Mouse (Mus musculus): ENCODE data around the gene Cd109. TPM values are rescaled to one million over a fixed set of nuclear protein-coding genes. Genes with fewer than 3 reads are reported as not detected.

Cd109 gene
- polyA plus RNA-seq, 1 experiment from 2014 or later = 2.6 TPM

- Histone ChIP-seq H3K9ac (no peak overlapping the region), H3K4me1 (no peaks in the 10 kb centered on the region), H3K27ac (replicated peaks) (no peak overlapping the region), H3K4me3 (no peak overlapping the region), H3K4me2 (no peak overlapping the region), H3K9me3 (no peaks in the 10 kb centered on the region), H3K27me3 (replicated peaks) (no peaks in the 10 kb centered on the region; the same call in 1 of the 2 replicates), H3K36me3 (no peaks in the 10 kb centered on the region)
- ATAC-seq (ENCODE audit: extremely low read depth, insufficient number of reproducible peaks, low FRiP score, low TSS enrichment) = no peak
- WGBS = 86% methylated on average over 18 of the region's 18 CpGs
Measured at GRCm38 (mm10) chr9:78595769-78596555, 19.4 kb upstream of the Cd109 start.

DNA sequence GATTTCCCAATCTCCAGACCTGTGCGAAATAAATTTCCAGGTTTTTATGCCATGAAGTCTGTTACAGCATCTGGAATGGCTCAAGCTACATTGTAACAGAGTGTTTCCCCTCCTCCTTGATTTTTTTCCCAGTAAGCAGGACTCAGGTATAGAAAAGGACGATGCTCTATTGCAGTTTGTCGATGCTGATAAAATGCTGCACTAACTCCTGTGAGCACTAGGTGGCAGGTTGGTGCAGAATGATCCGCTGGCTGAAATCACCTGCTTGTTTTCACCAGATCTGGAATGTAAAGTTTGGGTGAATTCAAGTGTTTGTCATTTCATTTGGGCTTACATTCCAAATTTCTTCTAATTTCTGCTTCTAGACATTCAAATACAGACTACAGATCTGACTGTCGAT lies 18.5 kb upstream of the Cd109 start:
- Histone ChIP-seq H3K27me3 (replicated peaks) (no peaks in the 10 kb centered on the region; the same call in 1 of the 2 replicates), H3K9me3 (no peaks in the 10 kb centered on the region), H3K27ac (replicated peaks) (no peak overlapping the region), H3K4me1 (no peaks in the 10 kb centered on the region), H3K9ac (no peak overlapping the region), H3K4me2 (no peak overlapping the region), H3K36me3 (no peaks in the 10 kb centered on the region), H3K4me3 (no peak overlapping the region)
- WGBS = 6% methylated on average over 5 of the region's 5 CpGs
- ATAC-seq (ENCODE audit: extremely low read depth, insufficient number of reproducible peaks, low FRiP score, low TSS enrichment) = no peak

DNA sequence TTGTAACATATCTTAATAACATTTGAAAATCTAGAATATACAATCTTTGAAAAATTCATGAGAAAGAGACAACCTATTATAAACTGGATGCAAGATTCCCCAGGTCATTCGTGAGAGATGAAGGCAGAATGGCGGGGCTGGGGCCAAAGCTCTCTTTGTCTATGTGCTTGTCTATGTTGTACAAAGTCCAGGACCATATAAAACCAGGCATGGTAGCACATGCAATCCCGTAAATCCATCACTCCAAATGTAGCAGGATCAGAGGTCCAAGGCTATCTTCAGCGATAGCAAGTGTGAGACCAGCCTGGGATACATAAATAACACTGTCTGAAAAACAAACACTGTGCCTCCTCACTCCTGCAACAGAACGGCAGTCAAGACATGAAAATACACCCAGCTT lies 15.4 kb upstream of the Cd109 start:
- Histone ChIP-seq H3K27me3 (replicated peaks) (no peaks in the 10 kb centered on the region; the same call in 1 of the 2 replicates), H3K4me2 (no peak overlapping the region), H3K4me3 (no peak overlapping the region), H3K4me1 (no peaks in the 10 kb centered on the region), H3K9ac (no peak overlapping the region), H3K27ac (replicated peaks) (no peak overlapping the region), H3K9me3 (no peaks in the 10 kb centered on the region), H3K36me3 (no peaks in the 10 kb centered on the region)
- ATAC-seq (ENCODE audit: extremely low read depth, insufficient number of reproducible peaks, low FRiP score, low TSS enrichment) = no peak
- WGBS = 65% methylated on average over 5 of the region's 5 CpGs

DNA sequence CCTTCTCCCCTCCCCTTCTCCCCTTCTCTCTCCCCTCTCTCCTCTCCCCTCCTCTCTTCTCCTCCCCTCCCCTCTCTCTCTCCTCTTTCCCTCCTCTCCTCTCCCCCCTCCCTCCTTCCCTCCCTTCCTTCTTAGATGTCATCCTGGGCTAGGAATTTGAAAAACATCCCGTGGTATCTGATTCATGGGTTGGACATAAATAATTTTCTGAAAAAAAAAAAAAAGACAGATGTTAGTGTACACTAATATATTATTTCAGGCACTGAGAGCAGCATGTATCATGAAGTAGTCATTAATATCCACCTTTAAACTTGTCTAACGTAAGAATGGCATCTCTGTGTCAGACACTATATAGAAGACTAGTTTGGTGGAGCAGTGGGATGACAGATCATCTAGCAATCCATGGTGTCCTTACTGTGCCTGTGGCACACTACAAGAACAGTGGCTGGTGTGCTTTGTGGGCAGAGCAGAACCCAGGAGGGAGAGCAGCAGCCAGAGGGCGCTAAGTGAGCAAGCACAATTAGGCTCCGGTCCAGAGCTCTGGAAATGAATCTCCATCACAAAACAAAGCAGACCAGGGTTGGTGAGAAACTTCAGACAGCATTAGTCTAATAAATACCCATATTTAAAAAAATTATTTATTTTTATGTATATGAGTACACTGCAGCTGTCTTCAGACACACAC lies 14.2 kb upstream of the Cd109 start:
- Histone ChIP-seq H3K4me2 (no peak overlapping the region), H3K9me3 (no peaks in the 10 kb centered on the region), H3K4me3 (no peak overlapping the region), H3K36me3 (no peaks in the 10 kb centered on the region), H3K27ac (replicated peaks) (no peak overlapping the region), H3K9ac (no peak overlapping the region), H3K27me3 (replicated peaks) (no peaks in the 10 kb centered on the region; the same call in 1 of the 2 replicates), H3K4me1 (no peaks in the 10 kb centered on the region)
- 55% methylated on average over 4 of the region's 4 CpGs for WGBS
- ATAC-seq (ENCODE audit: extremely low read depth, insufficient number of reproducible peaks, low FRiP score, low TSS enrichment) = no peak

DNA sequence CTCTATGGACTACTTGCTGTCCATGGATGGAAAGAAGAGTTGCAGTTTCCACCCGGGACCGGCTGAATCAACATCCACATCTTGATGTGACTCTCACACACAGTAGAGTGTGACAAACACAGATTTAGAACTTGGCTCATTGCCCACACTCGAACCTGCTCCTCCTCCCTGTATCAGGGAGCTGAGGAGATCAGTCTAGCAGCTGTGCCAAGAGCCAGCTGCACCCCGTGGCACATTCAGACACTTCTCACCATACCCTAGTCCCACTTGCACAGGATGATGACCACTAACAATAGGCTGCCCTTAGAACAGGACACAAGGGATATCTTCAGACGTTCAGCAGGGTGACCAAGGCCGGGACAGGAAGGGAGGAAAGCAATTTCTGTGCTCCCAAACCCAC lies 1.1 kb upstream of the Cd109 start:
- 31% methylated on average over 6 of the region's 6 CpGs for WGBS
- Histone ChIP-seq H3K4me1 (peaks cover 16% of the 10 kb centered on the region), H3K4me2 (peak overlapping the region; percentile 94; the same call in 1 of the 2 replicates), H3K27ac (replicated peaks) (no peak overlapping the region), H3K27me3 (replicated peaks) (peaks cover 30% of the 10 kb centered on the region), H3K9me3 (no peaks in the 10 kb centered on the region), H3K4me3 (no peak overlapping the region), H3K36me3 (no peaks in the 10 kb centered on the region), H3K9ac (no peak overlapping the region)
- ATAC-seq (ENCODE audit: extremely low read depth, insufficient number of reproducible peaks, low FRiP score, low TSS enrichment) = no peak

- WGBS = 50% methylated on average over 9 of the region's 9 CpGs
- Histone ChIP-seq H3K9ac (no peak overlapping the region), H3K36me3 (no peaks in the 10 kb centered on the region), H3K27ac (replicated peaks) (no peak overlapping the region), H3K4me2 (no peak overlapping the region), H3K27me3 (replicated peaks) (peaks cover 28% of the 10 kb centered on the region), H3K4me1 (peaks cover 13% of the 10 kb centered on the region), H3K4me3 (no peak overlapping the region), H3K9me3 (no peaks in the 10 kb centered on the region)
- no peak for ATAC-seq (ENCODE audit: extremely low read depth, insufficient number of reproducible peaks, low FRiP score, low TSS enrichment)
Measured at GRCm38 (mm10) chr9:78619285-78619684, 3.9 kb downstream of the Cd109 start.

GRCm38 (mm10) chr9:78623301-78623747 lies 8.0 kb downstream of the Cd109 start:
- Histone ChIP-seq H3K4me2 (no peak overlapping the region), H3K9me3 (no peaks in the 10 kb centered on the region), H3K4me1 (no peaks in the 10 kb centered on the region), H3K9ac (no peak overlapping the region), H3K27me3 (replicated peaks) (no peaks in the 10 kb centered on the region), H3K36me3 (no peaks in the 10 kb centered on the region), H3K27ac (replicated peaks) (no peak overlapping the region), H3K4me3 (no peak overlapping the region)
- ATAC-seq (ENCODE audit: extremely low read depth, insufficient number of reproducible peaks, low FRiP score, low TSS enrichment) = no peak
- WGBS = 65% methylated on average over 10 of the region's 10 CpGs

DNA sequence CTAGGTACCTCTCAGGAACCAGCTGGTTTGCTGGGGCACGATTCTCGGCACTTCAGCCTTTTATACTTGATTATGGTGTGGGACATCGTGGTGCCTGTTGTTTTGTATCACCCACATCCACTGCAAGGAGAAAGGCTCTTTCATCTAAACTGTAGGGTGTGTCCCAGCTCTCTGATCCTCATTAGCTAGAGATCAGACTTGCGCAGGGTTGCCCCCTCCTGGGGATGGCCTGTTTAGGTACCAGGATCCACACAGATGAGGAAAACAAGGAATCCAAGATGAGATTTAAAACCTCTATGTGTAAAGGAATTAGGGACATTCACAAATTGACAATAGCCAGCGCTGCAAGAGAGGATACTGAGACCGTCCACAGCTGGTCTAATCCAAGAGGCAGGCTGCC lies 14.6 kb downstream of the Cd109 start:
- no peaks in the 10 kb centered on the region for H3K27me3 ChIP-seq (replicated peaks)
- H3K9me3 ChIP-seq = no peaks in the 10 kb centered on the region
- H3K27ac ChIP-seq (replicated peaks) = no peak overlapping the region
- ATAC-seq (ENCODE audit: extremely low read depth, insufficient number of reproducible peaks, low FRiP score, low TSS enrichment) = no peak
- no peaks in the 10 kb centered on the region; the same call in 1 of the 2 replicates for H3K4me1 ChIP-seq
- no peaks in the 10 kb centered on the region for H3K36me3 ChIP-seq
- no peak overlapping the region for H3K4me3 ChIP-seq
- WGBS = 49% methylated on average over 6 of the region's 6 CpGs
- no peak overlapping the region for H3K9ac ChIP-seq
- 0 out of 2 replicates have a peak overlapping the region, but pooled peaks have one; percentile 16 for H3K4me2 ChIP-seq

GRCm38 (mm10) chr9:78631755-78632434 lies 16.5 kb downstream of the Cd109 start:
- no peak for ATAC-seq (ENCODE audit: extremely low read depth, insufficient number of reproducible peaks, low FRiP score, low TSS enrichment)
- no peak overlapping the region for H3K4me3 ChIP-seq
- no peak overlapping the region for H3K9ac ChIP-seq
- no peak overlapping the region for H3K27ac ChIP-seq (replicated peaks)
- H3K4me2 ChIP-seq = no peak overlapping the region
- 65% methylated on average over 6 of the region's 6 CpGs for WGBS
- no peaks in the 10 kb centered on the region; the same call in 1 of the 2 replicates for H3K4me1 ChIP-seq
- no peaks in the 10 kb centered on the region for H3K9me3 ChIP-seq
- no peaks in the 10 kb centered on the region for H3K27me3 ChIP-seq (replicated peaks)
- no peaks in the 10 kb centered on the region for H3K36me3 ChIP-seq

DNA sequence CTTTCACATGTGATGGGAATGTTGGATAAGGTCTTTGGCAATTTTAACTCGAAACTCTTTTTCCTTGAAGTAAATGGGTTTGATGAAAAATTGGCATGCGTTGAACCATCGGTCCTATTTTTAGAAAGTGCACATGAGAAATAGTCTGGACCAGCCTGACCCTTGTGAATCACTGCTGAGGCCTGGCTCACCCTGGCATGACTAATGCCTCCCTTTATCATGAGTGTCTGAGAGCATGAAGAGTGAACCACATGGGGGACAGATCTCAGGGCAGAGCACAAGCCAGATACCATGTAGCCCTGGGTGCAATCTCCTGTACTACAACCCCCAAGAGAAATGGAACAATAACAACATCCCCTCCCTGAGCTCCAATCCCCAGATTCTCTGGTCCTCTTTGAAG lies 18.6 kb downstream of the Cd109 start:
- no peaks in the 10 kb centered on the region for H3K36me3 ChIP-seq
- no peak overlapping the region for H3K27ac ChIP-seq (replicated peaks)
- no peak overlapping the region for H3K4me2 ChIP-seq
- no peak for ATAC-seq (ENCODE audit: extremely low read depth, insufficient number of reproducible peaks, low FRiP score, low TSS enrichment)
- H3K9me3 ChIP-seq = no peaks in the 10 kb centered on the region
- no peak overlapping the region for H3K9ac ChIP-seq
- no peak overlapping the region for H3K4me3 ChIP-seq
- no peaks in the 10 kb centered on the region for H3K27me3 ChIP-seq (replicated peaks)
- WGBS = 72% methylated on average over 3 of the region's 3 CpGs
- peaks cover 4% of the 10 kb centered on the region; the same call in 1 of the 2 replicates for H3K4me1 ChIP-seq

DNA sequence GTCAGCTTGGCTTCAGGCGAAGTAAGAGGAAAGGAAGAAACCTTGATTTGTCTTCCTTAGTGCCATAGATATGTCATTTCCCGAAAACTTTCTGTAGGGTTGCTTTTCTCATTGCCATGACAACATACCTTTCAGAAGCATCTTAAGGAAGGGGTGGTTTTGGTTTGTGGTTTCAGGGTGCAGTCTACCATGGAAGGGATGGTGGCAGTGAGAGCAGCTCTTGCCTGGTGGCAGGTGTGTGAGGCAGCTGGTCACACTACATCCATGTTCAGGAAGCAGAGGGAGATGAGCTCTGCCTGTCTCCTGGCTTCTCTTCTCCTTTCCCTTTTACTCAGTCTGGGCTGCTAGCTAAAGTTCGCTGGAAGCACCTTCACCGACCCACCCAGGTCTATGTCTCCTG lies 26.0 kb downstream of the Cd109 start:
- peaks cover 4% of the 10 kb centered on the region; the same call in 1 of the 2 replicates for H3K4me1 ChIP-seq
- H3K27ac ChIP-seq (replicated peaks) = no peak overlapping the region
- H3K4me3 ChIP-seq = no peak overlapping the region
- H3K9ac ChIP-seq = no peak overlapping the region
- ATAC-seq (ENCODE audit: extremely low read depth, insufficient number of reproducible peaks, low FRiP score, low TSS enrichment) = no peak
- no peak overlapping the region for H3K4me2 ChIP-seq
- 75% methylated on average over 4 of the region's 4 CpGs for WGBS
- H3K36me3 ChIP-seq = no peaks in the 10 kb centered on the region
- no peaks in the 10 kb centered on the region for H3K27me3 ChIP-seq (replicated peaks)
- no peaks in the 10 kb centered on the region for H3K9me3 ChIP-seq

All from heart, embryonic 13.5 days (tissue).